Mouse (Mus musculus): ENCODE measurements at regions not wholly inside any gene's neighbourhood (a gene's known extent, or its start where the extent isn't known, plus 50 kb on each side); places are given as distances from the start of the nearest gene placed in this dataset.

DNA sequence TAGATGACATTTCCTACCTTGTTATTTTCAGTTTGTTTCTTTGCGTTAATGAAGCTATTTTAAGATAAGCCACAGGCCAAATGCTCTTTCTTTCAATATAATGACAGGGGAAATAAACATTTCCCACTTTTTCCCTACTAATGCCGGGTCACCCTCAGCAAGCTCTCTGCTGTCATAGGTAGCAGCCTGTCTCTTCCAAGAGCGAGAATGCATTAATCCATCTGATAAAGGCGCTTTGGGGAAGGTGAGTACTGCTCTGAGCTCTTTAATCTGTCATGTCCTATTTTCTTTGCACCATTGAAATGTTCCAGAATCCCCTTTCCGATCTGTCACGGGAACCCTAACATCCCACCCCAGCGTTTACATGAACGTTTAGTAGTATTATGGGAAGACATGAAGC is 96.0 kb upstream of the Mrps30 start:
- TF ChIP-seq EP300 (IDR thresholded peaks at IDR 0.05; ENCODE audit: low read depth) = no peak
- no peak for TF ChIP-seq CTCF (IDR thresholded peaks at IDR 0.05; ENCODE audit: low read depth)

Data from heart, postnatal 0 days (tissue).